Comparison of ENCODE assay signal across 14 mouse cellular contexts in the genomic region with DNA sequence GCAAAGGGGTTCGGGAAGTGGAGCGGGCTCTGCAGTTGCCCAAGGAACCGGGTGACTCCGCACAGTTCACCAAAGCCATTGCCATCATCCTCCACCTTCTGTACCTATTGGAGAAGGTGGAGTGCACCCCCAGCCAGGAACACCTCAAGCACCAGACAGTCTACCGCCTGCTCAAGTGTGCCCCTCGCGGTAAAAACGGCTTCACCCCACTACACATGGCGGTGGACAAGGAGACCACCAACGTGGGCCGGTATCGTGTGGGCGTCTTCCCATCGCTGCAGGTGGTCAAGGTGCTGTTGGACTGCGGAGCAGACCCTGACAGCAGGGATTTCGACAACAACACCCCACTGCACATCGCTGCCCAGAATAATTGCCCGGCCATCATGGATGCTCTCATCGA. TPM values are rescaled to one million over a fixed set of nuclear protein-coding genes. Genes with fewer than 3 reads are reported as not detected.
DNase-seq lines count a peak whose midpoint lies in the region; ATAC-seq and TF ChIP-seq lines count a peak whose summit lies in the region.
"Not testable (repeated sequence)": the region's sequence is repeated elsewhere in the genome, so short reads cannot be mapped to it uniquely, and the experiment has no call there.
"Had no signal": no experiment of that assay in that cellular context is flagged by ENCODE, and none has a peak within 500 bp of the region (broad histone marks: within the 10 kb centered on the region; RNA-seq: fewer than 3 reads in every experiment).

No protein-coding gene starts in this region.

- not testable (repeated sequence) for H3K27me3 ChIP-seq in erythroblast, embryonic 14.5 days (ENCODE audit: control insufficient read depth); heart, embryonic 11.5 days (ENCODE audit: control insufficient read depth, insufficient read depth, low read length); hindbrain, embryonic 13.5 days; liver, embryonic 15.5 days; midbrain, postnatal 0 days (ENCODE audit: insufficient read depth, low read length)

- H3K4me2 ChIP-seq in heart, embryonic 11.5 days, result peak overlapping the region; percentile 97
- H3K4me2 ChIP-seq in hindbrain, embryonic 13.5 days, result peak overlapping the region; percentile 99
- H3K4me2 ChIP-seq in liver, embryonic 15.5 days, result peak overlapping the region; percentile 96
- H3K4me2 ChIP-seq in midbrain, postnatal 0 days (ENCODE audit: low read depth, low read length, poor library complexity, severe bottlenecking), result 0 out of 2 replicates have a peak overlapping the region, but pooled peaks have one; percentile 9

- WGBS in heart, embryonic 11.5 days (ENCODE audit: insufficient replicate concordance), result 86% methylated on average over 19 of the region's 19 CpGs
- WGBS in hindbrain, embryonic 13.5 days, result 94% methylated on average over 19 of the region's 19 CpGs
- WGBS in liver, embryonic 15.5 days (ENCODE audit: insufficient replicate concordance), result 83% methylated on average over 19 of the region's 19 CpGs
- WGBS in midbrain, postnatal 0 days, result 93% methylated on average over 19 of the region's 19 CpGs

- not testable (repeated sequence) for H3K27ac ChIP-seq in heart, embryonic 11.5 days (ENCODE audit: low read depth, low read length); hindbrain, embryonic 13.5 days; liver, embryonic 15.5 days (replicated peaks); midbrain, postnatal 0 days (ENCODE audit: low read depth, low read length)

- TF ChIP-seq CTCF in midbrain, postnatal 0 days (IDR thresholded peaks at IDR 0.05), result not testable (repeated sequence)

- peak; percentile 27 to 44 for DNase-seq in adrenal gland, adult (ENCODE audit: inconsistent age in 2 of 2, low spot score in 1 of 2)
- peak; percentile 21 for DNase-seq in kidney, postnatal 10 days
- not testable (repeated sequence) for DNase-seq in midbrain, postnatal 0 days (ENCODE audit: low spot score)

- H3K9me3 ChIP-seq in erythroblast, embryonic 14.5 days (ENCODE audit: control insufficient read depth, low read length); heart, embryonic 11.5 days (replicated peaks; ENCODE audit: control insufficient read depth, low read length); hindbrain, embryonic 13.5 days; liver, embryonic 15.5 days (replicated peaks); midbrain, postnatal 0 days (ENCODE audit: low read length): not testable (repeated sequence)

- ATAC-seq in heart, embryonic 11.5 days (replicated peaks; ENCODE audit: insufficient number of reproducible peaks, low FRiP score, low TSS enrichment); hindbrain, embryonic 13.5 days (ENCODE audit: low FRiP score); liver, embryonic 15.5 days (ENCODE audit: insufficient read depth); midbrain, postnatal 0 days (ENCODE audit: low FRiP score): not testable (repeated sequence)

- peaks cover 60% of the 10 kb centered on the region for H3K4me1 ChIP-seq in erythroblast, embryonic 14.5 days (ENCODE audit: control insufficient read depth)
- peaks cover 37% of the 10 kb centered on the region for H3K4me1 ChIP-seq in heart, embryonic 11.5 days (ENCODE audit: control insufficient read depth, insufficient read depth, low read length)
- H3K4me1 ChIP-seq in hindbrain, embryonic 13.5 days (replicated peaks), result peaks cover 70% of the 10 kb centered on the region
- peaks cover 56% of the 10 kb centered on the region for H3K4me1 ChIP-seq in liver, embryonic 15.5 days (replicated peaks)
- H3K4me1 ChIP-seq in midbrain, postnatal 0 days (ENCODE audit: insufficient read depth, low read length), result peaks cover 10% of the 10 kb centered on the region

- H3K9ac ChIP-seq in heart, embryonic 11.5 days (ENCODE audit: low read depth, low read length); liver, embryonic 15.5 days; midbrain, postnatal 0 days (replicated peaks; ENCODE audit: low read length, poor library complexity, severe bottlenecking): not testable (repeated sequence)
- peak overlapping the region; percentile 49; the same call in 1 of the 2 replicates for H3K9ac ChIP-seq in hindbrain, embryonic 13.5 days

- peak overlapping the region; percentile 29 for H3K4me3 ChIP-seq in erythroblast, embryonic 14.5 days (replicated peaks)
- not testable (repeated sequence) for H3K4me3 ChIP-seq in heart, embryonic 11.5 days (ENCODE audit: low read depth, low read length); midbrain, postnatal 0 days (ENCODE audit: low read depth, low read length)
- H3K4me3 ChIP-seq in hindbrain, embryonic 13.5 days, result peak overlapping the region; percentile 69; the same call in 1 of the 2 replicates
- H3K4me3 ChIP-seq in liver, embryonic 15.5 days (replicated peaks), result peak overlapping the region; percentile 74

- H3K36me3 ChIP-seq in erythroblast, embryonic 14.5 days (ENCODE audit: control insufficient read depth), result peaks cover 59% of the 10 kb centered on the region
- peaks cover 11% of the 10 kb centered on the region for H3K36me3 ChIP-seq in heart, embryonic 11.5 days (ENCODE audit: control insufficient read depth, insufficient read depth, low read length)
- peaks cover 51% of the 10 kb centered on the region for H3K36me3 ChIP-seq in hindbrain, embryonic 13.5 days
- peaks cover 56% of the 10 kb centered on the region for H3K36me3 ChIP-seq in liver, embryonic 15.5 days (replicated peaks)
- peaks cover 36% of the 10 kb centered on the region for H3K36me3 ChIP-seq in midbrain, postnatal 0 days (ENCODE audit: insufficient read depth, low read length)

RNA-seq across cellular contexts. Expression of gene Fem1a, which starts 1.7 kb away (rescaled TPM):
- polyA plus RNA-seq in erythroblast, embryonic 14.5 days (2012), result 0.64 and 0.80 TPM in 2 replicates
- polyA plus RNA-seq in heart, embryonic 11.5 days (2014; fragmentation: Nextera tagmentation; extraction: Ambion mirVana), result 17.9 and 19.3 TPM in 2 replicates
- polyA plus RNA-seq in hindbrain, embryonic 13.5 days (2015; fragmentation: Nextera tagmentation; extraction: Ambion mirVana), result 18.9 and 20.1 TPM in 2 replicates
- 5.7 and 6.4 TPM in 2 replicates for polyA plus RNA-seq in liver, embryonic 15.5 days (2015; fragmentation: Nextera tagmentation; extraction: Ambion mirVana)
- 43.2 and 45.3 TPM in 2 replicates for total RNA-seq in midbrain, postnatal 0 days (2014; rRNA removed)
- polyA plus RNA-seq in midbrain, postnatal 0 days (2015; fragmentation: Nextera tagmentation; extraction: Ambion mirVana), result 13.8 and 14.2 TPM in 2 replicates

RNA-seq across cellular contexts. Expression of gene Ticam1, which starts 18.3 kb away (rescaled TPM):
- 0.90 and 0.96 TPM in 2 replicates for polyA plus RNA-seq in erythroblast, embryonic 14.5 days (2012)
- 10.4 and 11.4 TPM in 2 replicates for polyA plus RNA-seq in heart, embryonic 11.5 days (2014; fragmentation: Nextera tagmentation; extraction: Ambion mirVana)
- polyA plus RNA-seq in hindbrain, embryonic 13.5 days (2015; fragmentation: Nextera tagmentation; extraction: Ambion mirVana), result 1.3 and 1.4 TPM in 2 replicates
- polyA plus RNA-seq in liver, embryonic 15.5 days (2015; fragmentation: Nextera tagmentation; extraction: Ambion mirVana), result 3.2 and 3.7 TPM in 2 replicates
- 3.1 and 3.7 TPM in 2 replicates for total RNA-seq in midbrain, postnatal 0 days (2014; rRNA removed)
- 0.91 and 1.1 TPM in 2 replicates for polyA plus RNA-seq in midbrain, postnatal 0 days (2015; fragmentation: Nextera tagmentation; extraction: Ambion mirVana)

RNA-seq across cellular contexts. Expression of gene Plin3, which starts 34.4 kb away (rescaled TPM):
- polyA plus RNA-seq in erythroblast, embryonic 14.5 days (2012), result 0.86 and 1.3 TPM in 2 replicates
- 58.8 and 77.3 TPM in 2 replicates for polyA plus RNA-seq in heart, embryonic 11.5 days (2014; fragmentation: Nextera tagmentation; extraction: Ambion mirVana)
- 20.0 and 23.5 TPM in 2 replicates for polyA plus RNA-seq in hindbrain, embryonic 13.5 days (2015; fragmentation: Nextera tagmentation; extraction: Ambion mirVana)
- 33.3 and 36.0 TPM in 2 replicates for polyA plus RNA-seq in liver, embryonic 15.5 days (2015; fragmentation: Nextera tagmentation; extraction: Ambion mirVana)
- 8.1 and 12.4 TPM in 2 replicates for total RNA-seq in midbrain, postnatal 0 days (2014; rRNA removed)
- polyA plus RNA-seq in midbrain, postnatal 0 days (2015; fragmentation: Nextera tagmentation; extraction: Ambion mirVana), result 9.6 and 12.1 TPM in 2 replicates

RNA-seq across cellular contexts. Expression of gene Dpp9, which starts 39.6 kb away (rescaled TPM):
- polyA plus RNA-seq in erythroblast, embryonic 14.5 days (2012), result 5.6 and 6.1 TPM in 2 replicates
- polyA plus RNA-seq in heart, embryonic 11.5 days (2014; fragmentation: Nextera tagmentation; extraction: Ambion mirVana), result 21.4 and 23.2 TPM in 2 replicates
- 24.5 and 26.5 TPM in 2 replicates for polyA plus RNA-seq in hindbrain, embryonic 13.5 days (2015; fragmentation: Nextera tagmentation; extraction: Ambion mirVana)
- polyA plus RNA-seq in liver, embryonic 15.5 days (2015; fragmentation: Nextera tagmentation; extraction: Ambion mirVana), result 19.6 and 22.9 TPM in 2 replicates
- 24.6 and 29.7 TPM in 2 replicates for total RNA-seq in midbrain, postnatal 0 days (2014; rRNA removed)
- polyA plus RNA-seq in midbrain, postnatal 0 days (2015; fragmentation: Nextera tagmentation; extraction: Ambion mirVana), result 19.4 and 19.7 TPM in 2 replicates

RNA-seq across cellular contexts. Expression of gene Arrdc5, which starts 41.8 kb away (rescaled TPM):
- polyA plus RNA-seq in erythroblast, embryonic 14.5 days (2012), result not detected in 2 replicates
- polyA plus RNA-seq in heart, embryonic 11.5 days (2014; fragmentation: Nextera tagmentation; extraction: Ambion mirVana), result not detected in 2 replicates
- not detected in 2 replicates for polyA plus RNA-seq in hindbrain, embryonic 13.5 days (2015; fragmentation: Nextera tagmentation; extraction: Ambion mirVana)
- not detected in 2 replicates for polyA plus RNA-seq in liver, embryonic 15.5 days (2015; fragmentation: Nextera tagmentation; extraction: Ambion mirVana)
- total RNA-seq in midbrain, postnatal 0 days (2014; rRNA removed), result not detected in 2 replicates
- not detected in 2 replicates for polyA plus RNA-seq in midbrain, postnatal 0 days (2015; fragmentation: Nextera tagmentation; extraction: Ambion mirVana)
- total RNA-seq: granulocyte monocyte progenitor cell, adult 5-6 weeks; hindbrain, postnatal 0 days; left cerebral cortex, postnatal 14 days; megakaryocyte progenitor cell, adult 5-6 weeks had no signal
- polyA plus RNA-seq: hindbrain, postnatal 0 days; kidney, embryonic 16.5 days; lung, adult 2 months; Patski had no signal

Comparison
In these comparisons a context has a peak if more than half of its experiments do, and no peak if none do; other contexts are left out.
1. H3K4me2 ChIP-seq: peak in every context shown above with its lines; median percentile 99 in hindbrain, embryonic 13.5 days; 97 in heart, embryonic 11.5 days; 96 in liver, embryonic 15.5 days; 9 in midbrain, postnatal 0 days.